8 mouse cellular contexts compared by ENCODE assay signal in genomic region chr4:133337833-133338520, GRCm38 (mm10). TPM values are rescaled to one million over a fixed set of nuclear protein-coding genes. Genes with fewer than 3 reads are reported as not detected.
DNase-seq lines count a peak whose midpoint lies in the region; ATAC-seq and TF ChIP-seq lines count a peak whose summit lies in the region.

No protein-coding gene starts in this region.

- H3K4me3 ChIP-seq in erythroblast, embryonic 14.5 days (replicated peaks), result peak overlapping the region; percentile 92
- peak overlapping the region; percentile 88 for H3K4me3 ChIP-seq in embryonic facial prominence, embryonic 13.5 days
- H3K4me3 ChIP-seq in limb, embryonic 13.5 days, result peak overlapping the region; percentile 89
- peak overlapping the region; percentile 87 for H3K4me3 ChIP-seq in small intestine, adult 2 months (ENCODE audit: low read depth, low read length)

- TF ChIP-seq CTCF in small intestine, adult 2 months (IDR thresholded peaks at IDR 0.05; ENCODE audit: extremely low read depth, insufficient read length, insufficient replicate concordance, low read depth, low read length), result no peak

- peaks cover 24% of the 10 kb centered on the region for H3K4me1 ChIP-seq in erythroblast, embryonic 14.5 days (ENCODE audit: control insufficient read depth)
- peaks cover 29% of the 10 kb centered on the region for H3K4me1 ChIP-seq in embryonic facial prominence, embryonic 13.5 days
- H3K4me1 ChIP-seq in limb, embryonic 13.5 days, result peaks cover 18% of the 10 kb centered on the region
- H3K4me1 ChIP-seq in small intestine, adult 2 months (ENCODE audit: control insufficient read depth, insufficient read depth, insufficient read length, low read length), result peaks cover 8% of the 10 kb centered on the region

- peak overlapping the region; percentile 85 for H3K4me2 ChIP-seq in embryonic facial prominence, embryonic 13.5 days
- H3K4me2 ChIP-seq in limb, embryonic 13.5 days (replicated peaks), result peak overlapping the region; percentile 73

- H3K27me3 ChIP-seq in erythroblast, embryonic 14.5 days (ENCODE audit: control insufficient read depth), result peaks cover 19% of the 10 kb centered on the region
- no peaks in the 10 kb centered on the region for H3K27me3 ChIP-seq in embryonic facial prominence, embryonic 13.5 days
- H3K27me3 ChIP-seq in limb, embryonic 13.5 days, result 0 out of 2 replicates have a peak, but pooled peaks cover 5% of the 10 kb centered on the region
- no peaks in the 10 kb centered on the region for H3K27me3 ChIP-seq in small intestine, adult 2 months (ENCODE audit: control insufficient read depth, insufficient read depth, low read length)

- no peaks in the 10 kb centered on the region for H3K9me3 ChIP-seq in erythroblast, embryonic 14.5 days (ENCODE audit: control insufficient read depth, low read length)
- H3K9me3 ChIP-seq in embryonic facial prominence, embryonic 13.5 days, result no peaks in the 10 kb centered on the region
- H3K9me3 ChIP-seq in limb, embryonic 13.5 days, result no peaks in the 10 kb centered on the region

- WGBS in embryonic facial prominence, embryonic 13.5 days, result 12% methylated on average over 14 of the region's 14 CpGs
- 15% methylated on average over 14 of the region's 14 CpGs for WGBS in limb, embryonic 13.5 days
- 4% methylated on average over 14 of the region's 14 CpGs for WGBS in small intestine, adult 2 months

- no peak overlapping the region for H3K27ac ChIP-seq in embryonic facial prominence, embryonic 13.5 days
- no peak overlapping the region for H3K27ac ChIP-seq in limb, embryonic 13.5 days
- no peak overlapping the region for H3K27ac ChIP-seq in small intestine, adult 2 months (ENCODE audit: insufficient read depth, low read depth, low read length)

- no peaks in the 10 kb centered on the region; the same call in 1 of the 2 replicates for H3K36me3 ChIP-seq in erythroblast, embryonic 14.5 days (ENCODE audit: control insufficient read depth)
- H3K36me3 ChIP-seq in embryonic facial prominence, embryonic 13.5 days, result no peaks in the 10 kb centered on the region
- no peaks in the 10 kb centered on the region for H3K36me3 ChIP-seq in limb, embryonic 13.5 days
- no peaks in the 10 kb centered on the region for H3K36me3 ChIP-seq in small intestine, adult 2 months (ENCODE audit: control insufficient read depth, insufficient read depth, low read length)

- peak; percentile 27 for DNase-seq in 3134 (ENCODE audit: extremely low read depth, insufficient read length, low spot score)
- DNase-seq in testis, postnatal 14 days (ENCODE audit: low spot score), result no peak

- no peak for ATAC-seq in erythroblast, adult 5-6 weeks (replicated peaks; ENCODE audit: low FRiP score, poor library complexity, severe bottlenecking)
- ATAC-seq in embryonic facial prominence, embryonic 13.5 days (ENCODE audit: insufficient number of reproducible peaks, insufficient read depth, low FRiP score, low TSS enrichment, low read depth), result no peak
- ATAC-seq in limb, embryonic 13.5 days (ENCODE audit: low FRiP score, low read depth), result no peak
- ATAC-seq in erythroid progenitor cell, adult 5-6 weeks (replicated peaks; ENCODE audit: low FRiP score, poor library complexity, severe bottlenecking), result no peak

- peak overlapping the region; percentile 90 for H3K9ac ChIP-seq in embryonic facial prominence, embryonic 13.5 days
- H3K9ac ChIP-seq in limb, embryonic 13.5 days, result peak overlapping the region; percentile 92

- no peak for TF ChIP-seq POLR2A in small intestine, adult 2 months (IDR thresholded peaks at IDR 0.05; ENCODE audit: low read depth, low read length)

RNA-seq across cellular contexts. Expression of gene Wdtc1, which starts 15.3 kb away (rescaled TPM):
- polyA plus RNA-seq in erythroblast, embryonic 14.5 days (2012), result 23.1 and 24.0 TPM in 2 replicates
- 8.6 and 9.6 TPM in 2 replicates for total RNA-seq in erythroblast, adult 5-6 weeks (2015; ENCODE audit: low replicate concordance)
- 8.4 and 18.3 TPM in 2 replicates for total RNA-seq in erythroblast, adult 5-6 weeks (2017; ENCODE audit: low replicate concordance)
- polyA plus RNA-seq in embryonic facial prominence, embryonic 13.5 days (2015; fragmentation: Nextera tagmentation; extraction: Ambion mirVana), result 13.9 and 14.3 TPM in 2 replicates
- polyA plus RNA-seq in limb, embryonic 13.5 days (2015; fragmentation: Nextera tagmentation; extraction: Ambion mirVana), result 13.3 and 14.1 TPM in 2 replicates
- polyA plus RNA-seq in small intestine, adult 2 months (2012; rRNA removed), result 49.3 and 90.5 TPM in 2 replicates
- 16.2 and 28.5 TPM in 2 replicates for total RNA-seq in erythroid progenitor cell, adult 5-6 weeks (2015; ENCODE audit: low replicate concordance)
- total RNA-seq in erythroid progenitor cell, adult 5-6 weeks (2017; ENCODE audit: low replicate concordance), result 9.0 and 10.1 TPM in 2 replicates

RNA-seq across cellular contexts. Expression of gene Slc9a1, which starts 31.5 kb away (rescaled TPM):
- polyA plus RNA-seq in erythroblast, embryonic 14.5 days (2012), result 3.7 and 3.8 TPM in 2 replicates
- 6.5 and 9.8 TPM in 2 replicates for total RNA-seq in erythroblast, adult 5-6 weeks (2015; ENCODE audit: low replicate concordance)
- 5.9 and 8.3 TPM in 2 replicates for total RNA-seq in erythroblast, adult 5-6 weeks (2017; ENCODE audit: low replicate concordance)
- polyA plus RNA-seq in embryonic facial prominence, embryonic 13.5 days (2015; fragmentation: Nextera tagmentation; extraction: Ambion mirVana), result 8.6 and 9.4 TPM in 2 replicates
- 8.1 and 8.8 TPM in 2 replicates for polyA plus RNA-seq in limb, embryonic 13.5 days (2015; fragmentation: Nextera tagmentation; extraction: Ambion mirVana)
- polyA plus RNA-seq in small intestine, adult 2 months (2012; rRNA removed), result 35.4 and 46.3 TPM in 2 replicates
- total RNA-seq in erythroid progenitor cell, adult 5-6 weeks (2015; ENCODE audit: low replicate concordance), result 15.9 and 18.4 TPM in 2 replicates
- 13.5 and 13.7 TPM in 2 replicates for total RNA-seq in erythroid progenitor cell, adult 5-6 weeks (2017; ENCODE audit: low replicate concordance)
